Mouse (Mus musculus) adrenal gland, postnatal 14 days (tissue): ENCODE results near the gene Ctxn1. TPM values are rescaled to one million over a fixed set of nuclear protein-coding genes. Genes with fewer than 3 reads are reported as not detected.

Experiments used
- DNase-seq: peaks from one replicate; pipeline ENCODE4 v3.0.0; 2021; ENCODE audit warnings: mixed read lengths
- total RNA-seq: library from RNA; stranded (reverse); gene quantifications from 2 replicates; pipeline ENCODE4 v1.2.3, GENCODE M21; 2021

Gene Ctxn1
- total RNA-seq, 1 experiment from 2014 or later, result 7.9 TPM

GRCm38 (mm10) chr8:4214006-4214980 is 44.8 kb downstream of the Ctxn1 start:
- DNase-seq, result peak; percentile 90

- DNase-seq, result peak; percentile 90
Measured at GRCm38 (mm10) chr8:4213210-4214005, 45.7 kb downstream of the Ctxn1 start.

GRCm38 (mm10) chr8:4212809-4213209 is 46.3 kb downstream of the Ctxn1 start:
- peak; percentile 53 for DNase-seq

DNA sequence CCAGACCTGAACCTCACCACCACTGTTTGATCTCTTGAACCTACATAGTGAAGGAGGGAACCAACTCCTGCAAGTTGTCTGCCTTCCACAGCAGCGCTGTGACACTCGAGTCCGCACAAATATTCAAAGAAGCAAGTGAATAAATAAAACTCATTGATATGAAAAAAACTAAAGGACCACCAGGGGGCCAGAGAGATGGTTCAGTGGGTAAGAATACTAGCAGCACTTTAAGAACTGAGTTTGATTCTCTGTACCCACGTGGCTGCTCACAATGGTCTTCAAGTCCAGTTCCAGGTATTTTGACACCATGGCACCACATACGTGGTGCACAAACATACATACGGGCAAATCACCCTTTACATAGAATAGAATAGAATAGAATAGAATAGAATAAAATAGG is 48.0 kb downstream of the Ctxn1 start:
- no peak for DNase-seq

Other genes with a start within 250 kb of the Ctxn1 start
- gene Cd209f, start 153.4 kb downstream of the Ctxn1 start, total RNA-seq, result 0.34 and 2.1 TPM in 2 replicates
- gene Cd209g, start 125.2 kb downstream of the Ctxn1 start, total RNA-seq, result 0.30 TPM in 1 of 2 replicates, not detected in the other
- 29.6 and 34.9 TPM in 2 replicates for gene Evi5l, start 92.7 kb downstream of the Ctxn1 start, total RNA-seq
- 3.7 and 4.7 TPM in 2 replicates for gene Prr36, start 41.8 kb downstream of the Ctxn1 start, total RNA-seq
- 12.7 and 16.6 TPM in 2 replicates for gene Lrrc8e, start 32.4 kb downstream of the Ctxn1 start, total RNA-seq
- gene Map2k7, start 20.5 kb downstream of the Ctxn1 start, total RNA-seq, result 75.9 and 86.0 TPM in 2 replicates
- gene Gm49320, start 20.4 kb downstream of the Ctxn1 start, total RNA-seq, result not detected in 2 replicates
- 12.2 and 12.4 TPM in 2 replicates for gene Tgfbr3l, start 11.1 kb downstream of the Ctxn1 start, total RNA-seq
- 21.0 and 24.3 TPM in 2 replicates for gene Snapc2, start 6.2 kb downstream of the Ctxn1 start, total RNA-seq
- 142 and 154 TPM in 2 replicates for gene Timm44, start 16.6 kb upstream of the Ctxn1 start, total RNA-seq
- gene Ccl25, start 65.9 kb upstream of the Ctxn1 start, total RNA-seq, result 16.1 and 18.2 TPM in 2 replicates
- gene Elavl1, start 66.1 kb upstream of the Ctxn1 start, total RNA-seq, result 93.4 and 102 TPM in 2 replicates
- 16.4 and 20.5 TPM in 2 replicates for gene Cers4, start 233.8 kb upstream of the Ctxn1 start, total RNA-seq